In the genomic region with DNA sequence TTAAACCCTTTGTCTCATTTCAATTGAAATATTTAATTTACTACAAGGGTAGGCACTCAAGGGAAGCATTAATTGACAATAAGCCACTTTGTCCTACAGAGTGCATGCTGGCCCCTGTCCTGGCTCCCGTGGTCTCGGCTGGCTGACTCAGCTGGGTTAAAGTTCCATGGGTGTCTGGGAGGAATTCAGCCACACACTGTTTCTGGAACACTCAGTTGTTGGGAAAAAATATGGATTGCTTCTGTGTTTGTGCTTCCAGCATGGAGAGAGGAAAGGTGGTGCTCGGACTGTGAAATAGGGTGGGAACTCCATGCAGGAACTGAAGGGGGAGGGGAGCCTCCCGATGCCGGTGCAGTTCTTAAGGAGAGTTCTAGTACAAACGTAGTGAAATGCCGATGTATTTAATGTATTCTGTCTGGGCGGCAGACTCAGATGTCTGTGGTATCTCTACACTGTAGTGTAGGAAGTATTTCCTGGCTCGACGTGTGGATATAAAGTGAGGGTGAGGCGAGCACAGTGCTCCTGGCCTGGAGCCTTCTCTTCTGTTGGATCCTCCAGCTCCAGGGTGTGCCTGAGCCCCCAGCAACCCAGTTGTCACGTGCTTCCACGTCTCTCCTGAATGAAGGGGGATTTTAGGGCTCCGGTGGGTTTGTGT, we compare ENCODE assay signal across 8 mouse cellular contexts.
DNase-seq lines count a peak whose midpoint lies in the region; ATAC-seq and TF ChIP-seq lines count a peak whose summit lies in the region.
"Had no signal": no experiment of that assay in that cellular context is flagged by ENCODE, and none has a peak within 500 bp of the region (broad histone marks: within the 10 kb centered on the region; RNA-seq: fewer than 3 reads in every experiment).

No protein-coding gene starts in this region.

- H3K9ac ChIP-seq in lung, embryonic 15.5 days, result 0 out of 2 replicates have a peak overlapping the region, but pooled peaks have one; percentile 1
- H3K9ac ChIP-seq in midbrain, embryonic 13.5 days (replicated peaks), result no peak overlapping the region

- peaks cover 20% of the 10 kb centered on the region for H3K36me3 ChIP-seq in lung, embryonic 15.5 days
- H3K36me3 ChIP-seq in kidney, adult 2 months (ENCODE audit: control insufficient read depth, insufficient read depth, low read length), result no peaks in the 10 kb centered on the region
- peaks cover 68% of the 10 kb centered on the region for H3K36me3 ChIP-seq in midbrain, embryonic 13.5 days

- 35% methylated on average over 14 of the region's 14 CpGs for WGBS in lung, embryonic 15.5 days
- WGBS in kidney, adult 2 months, result 15% methylated on average over 14 of the region's 14 CpGs
- WGBS in olfactory bulb, adult 2 months, result 45% methylated on average over 14 of the region's 14 CpGs
- WGBS in midbrain, embryonic 13.5 days, result 82% methylated on average over 14 of the region's 14 CpGs

- no peak for TF ChIP-seq POLR2A in kidney, adult 2 months (IDR thresholded peaks at IDR 0.05; ENCODE audit: low read depth, low read length)
- TF ChIP-seq POLR2A in olfactory bulb, adult 2 months (IDR thresholded peaks at IDR 0.05; ENCODE audit: insufficient read depth, low read depth, low read length), result no peak

- TF ChIP-seq CTCF in kidney, adult 2 months (conservative IDR thresholded peaks at IDR 0.05; ENCODE audit: insufficient read depth, insufficient read length, low read depth, low read length), result no peak
- TF ChIP-seq CTCF in olfactory bulb, adult 2 months (IDR thresholded peaks at IDR 0.05; ENCODE audit: insufficient read depth, low read depth, low read length), result no peak

- peak overlapping the region; percentile 42 for H3K27ac ChIP-seq in lung, embryonic 15.5 days
- peak overlapping the region; percentile 61 for H3K27ac ChIP-seq in kidney, adult 2 months (ENCODE audit: insufficient read depth, low read depth, low read length)
- peak overlapping the region; percentile 8; the same call in 1 of the 2 replicates for H3K27ac ChIP-seq in olfactory bulb, adult 2 months (ENCODE audit: insufficient read depth, low read depth, low read length)
- H3K27ac ChIP-seq in midbrain, embryonic 13.5 days, result no peak overlapping the region

- no peak overlapping the region for H3K4me2 ChIP-seq in lung, embryonic 15.5 days
- H3K4me2 ChIP-seq in midbrain, embryonic 13.5 days (replicated peaks), result no peak overlapping the region

- no peaks in the 10 kb centered on the region for H3K27me3 ChIP-seq in lung, embryonic 15.5 days
- H3K27me3 ChIP-seq in kidney, adult 2 months (replicated peaks; ENCODE audit: control insufficient read depth, insufficient read depth, low read length), result no peaks in the 10 kb centered on the region
- no peaks in the 10 kb centered on the region for H3K27me3 ChIP-seq in midbrain, embryonic 13.5 days

- H3K4me3 ChIP-seq in lung, embryonic 15.5 days, result no peak overlapping the region
- no peak overlapping the region for H3K4me3 ChIP-seq in kidney, adult 2 months (ENCODE audit: insufficient read depth, low read depth, low read length)
- no peak overlapping the region for H3K4me3 ChIP-seq in olfactory bulb, adult 2 months (ENCODE audit: insufficient read depth, low read depth, low read length)
- no peak overlapping the region for H3K4me3 ChIP-seq in midbrain, embryonic 13.5 days (replicated peaks)
- H3K4me3 ChIP-seq: erythroblast, embryonic 14.5 days had no signal

- H3K9me3 ChIP-seq in lung, embryonic 15.5 days, result no peaks in the 10 kb centered on the region
- no peaks in the 10 kb centered on the region for H3K9me3 ChIP-seq in midbrain, embryonic 13.5 days

- no peak for DNase-seq in lung, postnatal 25 days (ENCODE audit: low spot score)
- peak; percentile 90 for DNase-seq in fibroblast of lung, adult 2 months (ENCODE audit: low read depth)
- peak; percentile 82 for DNase-seq in kidney, adult 2 months
- DNase-seq in adrenal gland, postnatal 4 days (ENCODE audit: low spot score in 2 of 2), result no peak

- H3K4me1 ChIP-seq in lung, embryonic 15.5 days, result peaks cover 26% of the 10 kb centered on the region
- peaks cover 12% of the 10 kb centered on the region for H3K4me1 ChIP-seq in kidney, adult 2 months (ENCODE audit: control insufficient read depth, insufficient read depth, low read length)
- H3K4me1 ChIP-seq in olfactory bulb, adult 2 months (ENCODE audit: control insufficient read depth, insufficient read depth, low read length), result peaks cover 28% of the 10 kb centered on the region
- H3K4me1 ChIP-seq in midbrain, embryonic 13.5 days (replicated peaks), result peaks cover 6% of the 10 kb centered on the region; the same call in 1 of the 2 replicates

- ATAC-seq in lung, embryonic 15.5 days (ENCODE audit: borderline replicate concordance, extremely low read depth, low FRiP score, low TSS enrichment), result peak; percentile 39; the same call in 1 of the 2 replicates
- no peak for ATAC-seq in midbrain, embryonic 13.5 days

Comparison
In these comparisons a context has a peak if more than half of its experiments do, and no peak if none do; other contexts are left out.
1. DNase-seq: peak in fibroblast of lung, adult 2 months (single experiment) and kidney, adult 2 months (single experiment); none in lung, postnatal 25 days (single experiment) and adrenal gland, postnatal 4 days (0 of 2).